Mouse (Mus musculus) heart, embryonic 13.5 days (tissue): ENCODE results near the gene Prex1. TPM values are rescaled to one million over a fixed set of nuclear protein-coding genes. Genes with fewer than 3 reads are reported as not detected.
A peak's percentile ranks its signal among the peaks of the same experiment; 100 is the strongest.

ENCODE experiments used
- ATAC-seq: fragments of 200-750 bp; cut with Nextera tagmentation; 2 replicates; pipeline ENCODE4 v1.8.0; 2017; ENCODE audit warnings: moderate TSS enrichment; ENCODE audit not compliant: insufficient number of reproducible peaks, low FRiP score, low TSS enrichment; ENCODE audit errors: extremely low read depth
- H3K27ac ChIP-seq: fragments of 300-500 bp; sonication (generic); replicated peaks from 2 replicates; pipeline ENCODE4 v1.5.1; 2015; ENCODE audit warnings: moderate library complexity, mild to moderate bottlenecking, inconsistent platforms
- H3K27me3 ChIP-seq: fragments of 300-500 bp; sonication (generic); replicated peaks from 2 replicates; pipeline ENCODE4 v1.6.1; 2015; ENCODE audit warnings: mild to moderate bottlenecking, inconsistent platforms
- H3K36me3 ChIP-seq: fragments of 300-500 bp; sonication (generic); 2 replicates; pipeline ENCODE4 v1.6.1; 2015; ENCODE audit warnings: mild to moderate bottlenecking, inconsistent platforms
- H3K4me1 ChIP-seq: fragments of 300-500 bp; sonication (generic); 2 replicates; pipeline ENCODE4 v1.6.1; 2015; ENCODE audit warnings: inconsistent platforms
- H3K4me2 ChIP-seq: fragments of 300-500 bp; sonication (generic); 2 replicates; pipeline ENCODE4 v1.6.1; 2015; ENCODE audit warnings: inconsistent platforms, mild to moderate bottlenecking, moderate library complexity
- H3K4me3 ChIP-seq: fragments of 300-500 bp; sonication (generic); 2 replicates; pipeline ENCODE4 v1.5.1; 2015; ENCODE audit warnings: moderate library complexity, mild to moderate bottlenecking, inconsistent platforms
- H3K9ac ChIP-seq: fragments of 300-500 bp; sonication (generic); 2 replicates; pipeline ENCODE4 v1.6.1; 2015; ENCODE audit warnings: inconsistent platforms, mild to moderate bottlenecking, moderate library complexity
- H3K9me3 ChIP-seq: fragments of 300-500 bp; sonication (generic); 2 replicates; pipeline ENCODE4 v1.6.1; 2016; ENCODE audit warnings: inconsistent platforms
- WGBS: fragments of 180-500 bp; shearing (Covaris S2); methylation state at CpG from one replicate; pipeline ENCODE4 v1.1.7; 2015; ENCODE audit warnings: mixed read lengths; 5-methylcytosine and 5-hydroxymethylcytosine counted together
- polyA plus RNA-seq: library from polyadenylated mRNA; unstranded; fragments of >200 nt; fragmentation: Nextera tagmentation; extraction: Ambion mirVana; gene quantifications from 2 replicates; pipeline ENCODE4 v1.2.1, GENCODE M21; 2015

Prex1 gene
- polyA plus RNA-seq, 1 experiment from 2014 or later, result 8.7 TPM

DNA sequence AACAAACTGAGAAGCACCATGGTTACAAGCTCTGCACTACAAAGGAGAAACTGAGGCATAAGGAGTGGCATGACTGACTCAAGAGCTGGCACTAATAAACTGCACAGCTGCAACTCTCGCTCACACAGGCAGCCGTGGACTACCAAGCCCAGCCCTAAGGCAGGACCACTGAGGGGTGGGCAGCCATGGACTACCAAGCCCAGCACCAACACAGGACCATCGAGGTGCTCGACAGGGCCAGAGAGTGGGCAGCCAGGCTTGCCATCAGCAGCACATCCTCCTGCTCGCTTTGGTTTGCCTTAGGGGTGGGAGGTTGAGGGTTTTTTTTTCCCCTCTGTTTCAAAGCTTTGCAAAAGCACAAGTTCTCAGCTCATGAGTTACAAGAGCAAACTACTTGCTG, 82.4 kb downstream of the Prex1 start:
- no peak for ATAC-seq
- H3K36me3 ChIP-seq, result peaks cover 17% of the 10 kb centered on the region; the same call in 1 of the 2 replicates
- 82% methylated on average over 5 of the region's 5 CpGs for WGBS
- no peak overlapping the region for H3K4me3 ChIP-seq
- H3K9ac ChIP-seq, result no peak overlapping the region
- no peaks in the 10 kb centered on the region for H3K9me3 ChIP-seq
- no peaks in the 10 kb centered on the region for H3K27me3 ChIP-seq
- no peak overlapping the region for H3K4me2 ChIP-seq
- no peak overlapping the region for H3K27ac ChIP-seq
- H3K4me1 ChIP-seq, result peaks cover 6% of the 10 kb centered on the region; the same call in 1 of the 2 replicates

DNA sequence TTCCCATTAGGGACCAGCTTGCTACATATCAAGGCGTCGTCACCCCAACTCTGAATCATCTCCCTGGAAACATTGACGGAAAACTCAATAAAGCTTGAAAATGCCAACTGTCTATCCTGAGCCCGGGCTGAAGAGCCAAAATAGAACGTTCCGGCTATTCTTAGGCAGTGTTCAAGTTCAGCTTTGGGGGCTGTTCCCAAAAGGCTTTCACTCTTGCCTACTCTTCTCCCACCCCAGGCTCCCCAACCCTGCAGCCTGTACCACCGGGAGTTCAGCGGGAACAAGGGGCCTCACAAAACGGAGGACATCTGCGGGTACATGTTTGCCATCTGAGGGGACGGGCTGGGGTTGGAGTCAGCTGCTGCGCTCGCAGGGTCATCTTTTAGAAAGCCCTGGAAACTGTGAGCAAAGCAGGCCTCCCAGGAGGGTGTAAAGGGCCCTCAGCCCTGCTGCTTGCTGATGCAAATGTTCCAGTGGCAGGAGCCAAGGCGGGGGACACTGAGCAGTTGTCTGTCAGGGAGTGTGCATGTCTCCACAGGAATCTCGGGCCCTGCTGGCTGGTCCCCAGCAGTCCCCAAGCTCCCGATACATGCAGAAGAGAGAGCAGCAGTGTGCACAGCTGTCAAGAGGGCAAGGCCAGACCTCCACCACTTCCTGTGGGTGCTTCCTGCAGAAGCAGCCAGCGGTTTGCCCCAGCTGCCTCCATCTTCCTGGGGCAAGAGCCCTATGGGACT, 83.5 kb downstream of the Prex1 start:
- peaks cover 17% of the 10 kb centered on the region; the same call in 1 of the 2 replicates for H3K36me3 ChIP-seq
- 75% methylated on average over 17 of the region's 17 CpGs for WGBS
- 0 out of 2 replicates have a peak overlapping the region, but pooled peaks have one; percentile 3 for H3K27ac ChIP-seq
- no peaks in the 10 kb centered on the region for H3K9me3 ChIP-seq
- no peak overlapping the region for H3K9ac ChIP-seq
- no peak overlapping the region for H3K4me2 ChIP-seq
- H3K4me3 ChIP-seq, result no peak overlapping the region
- peaks cover 6% of the 10 kb centered on the region; the same call in 1 of the 2 replicates for H3K4me1 ChIP-seq
- ATAC-seq, result no peak
- no peaks in the 10 kb centered on the region for H3K27me3 ChIP-seq

- Histone ChIP-seq H3K9ac (no peak overlapping the region), H3K4me2 (no peak overlapping the region), H3K27ac (no peak overlapping the region), H3K36me3 (peaks cover 13% of the 10 kb centered on the region; the same call in 1 of the 2 replicates), H3K27me3 (no peaks in the 10 kb centered on the region), H3K4me3 (no peak overlapping the region), H3K4me1 (peaks cover 19% of the 10 kb centered on the region), H3K9me3 (no peaks in the 10 kb centered on the region)
- 92% methylated on average over 6 of the region's 6 CpGs for WGBS
- ATAC-seq, result no peak
These were observed 86.1 kb downstream of the Prex1 start for GRCm38 (mm10) chr2:166627578-166627977.

DNA sequence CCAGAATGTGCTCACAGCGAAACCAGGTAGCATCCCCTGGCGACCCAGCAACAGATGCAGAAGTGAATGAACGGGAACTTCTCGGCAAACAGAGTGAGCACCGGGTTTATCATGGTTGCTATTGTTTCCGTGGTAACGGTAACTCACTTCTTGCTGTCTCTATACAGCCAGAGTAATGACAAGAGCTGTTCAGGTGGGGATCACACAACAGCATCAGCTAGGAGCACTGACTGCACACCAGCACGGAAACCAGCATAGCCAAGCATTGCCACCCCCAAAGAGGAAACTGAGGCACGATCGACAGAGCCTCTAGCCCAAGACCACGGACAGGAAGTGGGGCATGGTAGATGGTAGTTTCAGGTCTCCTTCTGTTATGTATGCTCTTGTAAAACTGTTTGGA, 88.4 kb downstream of the Prex1 start:
- no peak overlapping the region for H3K4me2 ChIP-seq
- H3K9ac ChIP-seq, result no peak overlapping the region
- no peak overlapping the region for H3K4me3 ChIP-seq
- H3K27ac ChIP-seq, result no peak overlapping the region
- peaks cover 25% of the 10 kb centered on the region for H3K4me1 ChIP-seq
- H3K27me3 ChIP-seq, result no peaks in the 10 kb centered on the region
- peaks cover 10% of the 10 kb centered on the region; the same call in 1 of the 2 replicates for H3K36me3 ChIP-seq
- ATAC-seq, result no peak
- WGBS, result 73% methylated on average over 11 of the region's 11 CpGs
- H3K9me3 ChIP-seq, result no peaks in the 10 kb centered on the region

DNA sequence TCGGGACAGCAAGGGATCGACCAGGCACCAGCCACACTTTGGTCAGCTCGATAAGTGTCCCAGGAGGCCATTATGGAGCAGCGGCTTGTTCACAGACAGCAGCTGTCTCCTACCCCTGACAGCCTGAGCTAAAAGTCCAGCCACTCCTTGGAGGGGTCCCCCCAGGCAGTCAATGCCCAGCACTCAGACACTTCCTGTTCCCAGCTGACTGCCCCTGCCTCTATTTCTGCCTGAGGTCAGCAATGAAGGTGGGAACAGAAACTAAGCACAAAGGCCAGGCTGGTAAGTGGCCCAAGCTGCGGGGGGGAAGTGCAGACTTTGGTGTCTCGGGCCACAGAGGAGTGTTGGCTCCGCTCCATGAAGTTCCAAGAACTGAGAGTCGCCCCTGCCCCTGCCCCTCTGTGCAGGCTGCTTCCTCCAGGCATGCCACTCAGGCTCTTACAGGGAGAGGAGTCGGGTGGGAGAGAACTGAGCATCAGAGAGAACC, 90.5 kb downstream of the Prex1 start:
- Histone ChIP-seq H3K27me3 (no peaks in the 10 kb centered on the region), H3K4me2 (0 out of 2 replicates have a peak overlapping the region, but pooled peaks have one; percentile 0), H3K9me3 (no peaks in the 10 kb centered on the region), H3K4me1 (peaks cover 35% of the 10 kb centered on the region), H3K27ac (peak overlapping the region; percentile 21), H3K4me3 (no peak overlapping the region), H3K9ac (no peak overlapping the region), H3K36me3 (peaks cover 11% of the 10 kb centered on the region)
- no peak for ATAC-seq
- WGBS, result 30% methylated on average over 9 of the region's 9 CpGs

DNA sequence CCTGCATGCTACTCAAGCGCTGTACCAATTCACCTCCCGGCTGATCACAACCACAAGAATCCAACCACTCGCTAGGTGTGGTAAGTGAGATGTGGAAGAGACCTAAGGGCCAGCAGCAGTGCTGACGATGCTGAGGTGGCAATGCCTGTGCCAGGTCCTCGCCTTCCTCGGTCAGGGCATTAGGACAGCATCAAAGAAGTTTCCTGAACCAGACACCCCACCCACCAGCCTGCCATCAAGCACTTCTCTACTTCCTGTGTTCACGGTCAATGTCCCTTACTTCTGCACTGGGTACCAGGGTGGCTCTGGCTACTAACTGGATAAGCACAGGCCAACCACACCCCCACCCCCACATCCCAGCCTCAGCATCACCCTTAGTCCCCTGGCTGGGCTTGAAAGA, 91.0 kb downstream of the Prex1 start:
- no peak for ATAC-seq
- peak overlapping the region; percentile 21 for H3K27ac ChIP-seq
- H3K4me2 ChIP-seq, result 0 out of 2 replicates have a peak overlapping the region, but pooled peaks have one; percentile 0
- H3K4me3 ChIP-seq, result no peak overlapping the region
- 71% methylated on average over 7 of the region's 7 CpGs for WGBS
- peaks cover 35% of the 10 kb centered on the region for H3K4me1 ChIP-seq
- H3K36me3 ChIP-seq, result peaks cover 17% of the 10 kb centered on the region
- H3K9me3 ChIP-seq, result no peaks in the 10 kb centered on the region
- H3K27me3 ChIP-seq, result no peaks in the 10 kb centered on the region
- H3K9ac ChIP-seq, result no peak overlapping the region

DNA sequence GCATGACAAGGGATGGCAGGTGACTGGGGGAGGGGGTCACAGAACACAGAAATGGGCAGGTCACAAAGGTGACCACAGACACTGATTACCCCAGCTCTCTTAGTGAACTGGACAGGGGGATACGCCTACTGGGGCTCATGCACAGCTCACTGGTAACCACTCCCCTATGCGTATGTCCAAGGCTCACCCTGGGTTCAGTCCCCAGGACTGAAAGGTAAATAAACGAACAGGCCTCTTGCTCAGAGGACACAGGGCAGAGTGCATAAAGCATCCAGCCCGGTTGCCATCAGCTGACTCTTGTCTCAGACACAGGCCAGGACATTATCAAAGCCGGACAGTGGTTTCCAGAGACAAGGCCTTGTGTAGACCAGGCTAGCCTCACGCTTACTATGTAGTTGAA, 91.6 kb downstream of the Prex1 start:
- Histone ChIP-seq H3K9me3 (no peaks in the 10 kb centered on the region), H3K36me3 (peaks cover 15% of the 10 kb centered on the region), H3K4me2 (no peak overlapping the region), H3K27me3 (no peaks in the 10 kb centered on the region), H3K9ac (no peak overlapping the region), H3K27ac (no peak overlapping the region), H3K4me3 (no peak overlapping the region), H3K4me1 (peaks cover 35% of the 10 kb centered on the region)
- 75% methylated on average over 6 of the region's 6 CpGs for WGBS
- ATAC-seq, result no peak

GRCm38 (mm10) chr2:166620529-166621466, 92.8 kb downstream of the Prex1 start:
- no peak for ATAC-seq
- Histone ChIP-seq H3K27me3 (no peaks in the 10 kb centered on the region), H3K4me1 (peaks cover 35% of the 10 kb centered on the region), H3K9ac (no peak overlapping the region), H3K4me2 (no peak overlapping the region), H3K36me3 (peaks cover 8% of the 10 kb centered on the region), H3K27ac (no peak overlapping the region), H3K4me3 (no peak overlapping the region), H3K9me3 (no peaks in the 10 kb centered on the region)
- 52% methylated on average over 20 of the region's 20 CpGs for WGBS

GRCm38 (mm10) chr2:166619906-166620490, 93.6 kb downstream of the Prex1 start:
- Histone ChIP-seq H3K27me3 (no peaks in the 10 kb centered on the region), H3K9ac (no peak overlapping the region; the same call in 1 of the 2 replicates), H3K36me3 (peaks cover 8% of the 10 kb centered on the region), H3K4me3 (no peak overlapping the region), H3K4me2 (no peak overlapping the region), H3K9me3 (no peaks in the 10 kb centered on the region), H3K27ac (no peak overlapping the region; the same call in 1 of the 2 replicates), H3K4me1 (peaks cover 38% of the 10 kb centered on the region)
- ATAC-seq, result no peak
- 34% methylated on average over 10 of the region's 10 CpGs for WGBS

GRCm38 (mm10) chr2:166619270-166619669, 94.4 kb downstream of the Prex1 start:
- no peak for ATAC-seq
- Histone ChIP-seq H3K4me1 (peaks cover 38% of the 10 kb centered on the region), H3K4me3 (no peak overlapping the region), H3K9ac (no peak overlapping the region), H3K27ac (no peak overlapping the region; the same call in 1 of the 2 replicates), H3K27me3 (no peaks in the 10 kb centered on the region), H3K9me3 (no peaks in the 10 kb centered on the region), H3K36me3 (peaks cover 12% of the 10 kb centered on the region), H3K4me2 (no peak overlapping the region)
- 47% methylated on average over 5 of the region's 5 CpGs for WGBS

- WGBS, result 77% methylated on average over 5 of the region's 5 CpGs
- Histone ChIP-seq H3K27me3 (no peaks in the 10 kb centered on the region), H3K36me3 (peaks cover 23% of the 10 kb centered on the region), H3K4me3 (no peak overlapping the region), H3K27ac (no peak overlapping the region), H3K4me1 (peaks cover 26% of the 10 kb centered on the region), H3K9ac (no peak overlapping the region), H3K9me3 (no peaks in the 10 kb centered on the region), H3K4me2 (no peak overlapping the region)
- no peak for ATAC-seq
These were observed 95.9 kb downstream of the Prex1 start for GRCm38 (mm10) chr2:166617706-166618105.
